Mouse (Mus musculus) bone marrow macrophage, adult 2 months (primary cell): ENCODE results near the gene Adamts9. TPM values are rescaled to one million over a fixed set of nuclear protein-coding genes. Genes with fewer than 3 reads are reported as not detected.

ENCODE experiments used
- H3K27ac ChIP-seq: 2 replicates; pipeline ENCODE4 v1.5.1; 2012; ENCODE audit warnings: low read depth, low read length; ENCODE audit not compliant: insufficient read depth
- H3K4me1 ChIP-seq: 2 replicates; pipeline ENCODE4 v1.6.1; 2012; ENCODE audit warnings: low read length; ENCODE audit not compliant: control insufficient read depth, insufficient read depth
- H3K4me3 ChIP-seq: 2 replicates; pipeline ENCODE4 v1.5.1; 2012; ENCODE audit warnings: mild to moderate bottlenecking, low read length, moderate library complexity; ENCODE audit not compliant: insufficient read depth
- CTCF ChIP-seq: IDR thresholded peaks from 2 replicates; pipeline ENCODE4 v1.5.1; 2012; ENCODE audit warnings: low read depth, mild to moderate bottlenecking, low read length, moderate library complexity
- POLR2A ChIP-seq: IDR thresholded peaks from 2 replicates; pipeline ENCODE4 v1.6.1; 2012; ENCODE audit warnings: mild to moderate bottlenecking, low read depth, low read length, borderline replicate concordance
- polyA plus RNA-seq: library from polyadenylated mRNA; stranded (reverse); fragments of >200 nt; gene quantifications from 2 replicates; pipeline ENCODE4 v1.2.4, GENCODE M21; 2012; ENCODE audit not compliant: missing spikeins, insufficient read depth, insufficient read length

Gene Adamts9
- polyA plus RNA-seq, 1 experiment = not detected

GRCm38 (mm10) chr6:92846614-92847013 is 96.7 kb downstream of the Adamts9 start:
- H3K4me1 ChIP-seq = no peaks in the 10 kb centered on the region
- H3K4me3 ChIP-seq = no peak overlapping the region
- no peak overlapping the region for H3K27ac ChIP-seq
- TF ChIP-seq POLR2A (no peak), CTCF (no peak)

DNA sequence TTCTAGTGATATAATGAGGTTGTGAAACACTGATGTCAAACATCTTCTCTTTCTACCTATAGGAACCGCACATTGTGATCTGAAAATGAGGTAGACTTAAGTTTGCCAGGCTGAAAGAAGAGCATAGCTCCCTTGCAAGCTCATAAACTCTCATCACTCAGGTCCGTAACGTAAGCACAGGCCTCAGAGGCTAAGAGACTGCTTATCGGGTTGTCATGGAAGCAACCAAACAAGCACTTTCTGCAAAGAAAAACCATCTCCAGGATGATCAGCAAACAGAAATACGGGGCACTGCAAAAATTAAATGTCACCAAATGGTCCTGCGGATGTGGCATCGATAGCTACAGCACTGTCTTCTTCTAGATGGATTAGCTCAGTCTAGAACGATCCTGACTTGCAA is 97.4 kb downstream of the Adamts9 start:
- TF ChIP-seq POLR2A (no peak), CTCF (no peak)
- Histone ChIP-seq H3K4me3 (no peak overlapping the region), H3K4me1 (no peaks in the 10 kb centered on the region), H3K27ac (no peak overlapping the region)

GRCm38 (mm10) chr6:92843474-92843873 is 99.8 kb downstream of the Adamts9 start:
- Histone ChIP-seq H3K4me3 (no peak overlapping the region), H3K4me1 (no peaks in the 10 kb centered on the region), H3K27ac (no peak overlapping the region)
- TF ChIP-seq CTCF = no peak
- TF ChIP-seq POLR2A = no peak

DNA sequence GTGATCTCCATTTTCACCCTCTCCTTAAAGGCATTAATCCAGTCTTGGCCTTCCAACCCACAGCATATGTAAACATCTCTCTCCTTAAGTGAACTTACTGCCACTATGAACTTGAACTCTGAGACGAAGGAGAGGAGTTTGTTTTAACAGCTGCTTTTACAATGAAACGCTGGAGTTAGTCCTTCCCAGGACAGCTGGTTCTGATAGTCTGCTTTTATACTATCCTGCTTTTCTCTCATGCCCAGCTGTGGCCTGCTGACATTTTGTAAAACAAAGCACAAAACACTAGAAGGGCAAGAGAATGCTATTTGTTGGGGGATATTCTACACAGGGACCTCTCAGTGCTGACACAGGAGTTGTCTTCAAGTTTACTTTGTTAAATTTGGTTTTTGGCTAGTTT is 101.3 kb downstream of the Adamts9 start:
- Histone ChIP-seq H3K27ac (no peak overlapping the region), H3K4me1 (no peaks in the 10 kb centered on the region), H3K4me3 (no peak overlapping the region)
- no peak for TF ChIP-seq CTCF
- no peak for TF ChIP-seq POLR2A

GRCm38 (mm10) chr6:92831106-92831505 is 112.2 kb downstream of the Adamts9 start:
- TF ChIP-seq CTCF (no peak), POLR2A (no peak)
- H3K4me3 ChIP-seq = no peak overlapping the region
- no peak overlapping the region for H3K27ac ChIP-seq
- no peaks in the 10 kb centered on the region for H3K4me1 ChIP-seq

GRCm38 (mm10) chr6:92829148-92829547 is 114.1 kb downstream of the Adamts9 start:
- H3K4me3 ChIP-seq = no peak overlapping the region
- H3K4me1 ChIP-seq = no peaks in the 10 kb centered on the region
- no peak for TF ChIP-seq POLR2A
- no peak for TF ChIP-seq CTCF
- H3K27ac ChIP-seq = no peak overlapping the region

GRCm38 (mm10) chr6:92827360-92827759 is 115.9 kb downstream of the Adamts9 start:
- Histone ChIP-seq H3K27ac (no peak overlapping the region), H3K4me1 (no peaks in the 10 kb centered on the region), H3K4me3 (no peak overlapping the region)
- TF ChIP-seq POLR2A (no peak), CTCF (no peak)

- H3K27ac ChIP-seq = no peak overlapping the region
- H3K4me3 ChIP-seq = no peak overlapping the region
- TF ChIP-seq CTCF (no peak), POLR2A (no peak)
- H3K4me1 ChIP-seq = no peaks in the 10 kb centered on the region
Observed at GRCm38 (mm10) chr6:92826561-92826960, 116.7 kb downstream of the Adamts9 start.

- Histone ChIP-seq H3K4me1 (no peaks in the 10 kb centered on the region), H3K4me3 (no peak overlapping the region), H3K27ac (no peak overlapping the region)
- TF ChIP-seq CTCF (no peak), POLR2A (no peak)
Observed at GRCm38 (mm10) chr6:92823991-92824390, 119.3 kb downstream of the Adamts9 start.

DNA sequence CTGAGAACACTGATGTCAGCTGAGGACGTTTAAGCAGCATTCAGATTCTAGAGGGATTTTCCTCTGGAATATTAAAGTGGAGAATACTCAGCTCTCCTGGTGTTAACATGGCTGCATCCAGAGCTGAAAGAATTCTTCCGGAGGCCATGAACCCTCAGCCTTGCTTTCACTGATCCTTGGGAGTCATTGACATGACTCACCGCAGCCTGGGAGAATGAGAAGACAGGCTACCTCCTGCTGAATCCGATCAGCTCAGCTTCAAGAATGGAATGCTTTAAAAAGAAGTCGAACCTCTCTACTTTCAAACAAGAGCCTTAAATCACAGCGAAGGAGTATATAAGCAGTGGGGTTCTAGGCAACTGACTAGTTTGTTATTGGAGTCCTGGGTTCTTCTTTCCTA is 121.3 kb downstream of the Adamts9 start:
- TF ChIP-seq CTCF (no peak), POLR2A (no peak)
- no peak overlapping the region for H3K4me3 ChIP-seq
- no peak overlapping the region for H3K27ac ChIP-seq
- no peaks in the 10 kb centered on the region for H3K4me1 ChIP-seq

- Histone ChIP-seq H3K4me3 (no peak overlapping the region), H3K27ac (no peak overlapping the region), H3K4me1 (no peaks in the 10 kb centered on the region)
- no peak for TF ChIP-seq CTCF
- TF ChIP-seq POLR2A = no peak
Observed at GRCm38 (mm10) chr6:92821606-92822005, 121.7 kb downstream of the Adamts9 start.

DNA sequence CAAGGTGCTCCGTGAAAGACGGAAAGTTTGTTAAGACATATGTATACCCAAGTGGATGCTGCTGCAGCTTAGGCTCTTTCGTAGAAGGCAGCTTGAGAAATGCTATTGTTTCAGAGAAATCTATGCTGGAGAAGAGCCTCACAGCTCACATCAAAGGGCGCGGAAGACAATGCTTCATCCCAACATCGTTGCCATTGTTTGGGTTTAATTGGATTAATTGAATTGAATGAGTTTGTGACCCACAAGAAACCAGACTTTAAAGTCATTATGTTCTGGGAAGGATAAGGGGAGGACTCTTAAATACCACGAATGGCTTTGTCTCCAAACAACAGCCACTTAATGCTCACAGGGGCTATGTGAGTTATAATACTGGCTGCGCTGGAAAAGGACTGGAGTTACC is 125.6 kb downstream of the Adamts9 start:
- no peaks in the 10 kb centered on the region for H3K4me1 ChIP-seq
- no peak for TF ChIP-seq CTCF
- no peak for TF ChIP-seq POLR2A
- H3K4me3 ChIP-seq = no peak overlapping the region
- no peak overlapping the region for H3K27ac ChIP-seq
